Mouse (Mus musculus) kidney, postnatal 0 days (tissue): Measurements from ENCODE around the gene Ednra. TPM values are rescaled to one million over a fixed set of nuclear protein-coding genes. Genes with fewer than 3 reads are reported as not detected.

Experiments
- ATAC-seq: fragments of 200-750 bp; cut with Nextera tagmentation; replicated peaks from 2 replicates; pipeline ENCODE4 v1.8.0; 2017; ENCODE audit warnings: low read depth, moderate number of reproducible peaks, moderate TSS enrichment, moderate library complexity; ENCODE audit not compliant: low FRiP score
- DNase-seq: peaks from one replicate; pipeline ENCODE4 v3.0.0-alpha.2; 2016; ENCODE audit warnings: low spot score
- H3K27ac ChIP-seq: fragments of 300-500 bp; sonication (generic); 2 replicates; pipeline ENCODE4 v1.5.1; 2014; ENCODE audit warnings: mild to moderate bottlenecking
- H3K27me3 ChIP-seq: fragments of 300-500 bp; sonication (generic); 2 replicates; pipeline ENCODE4 v1.6.1; 2014; ENCODE audit warnings: low read length, mixed read lengths; ENCODE audit not compliant: insufficient read depth
- H3K36me3 ChIP-seq: fragments of 300-500 bp; sonication (generic); 2 replicates; pipeline ENCODE4 v1.6.1; 2014; ENCODE audit warnings: low read length, mixed read lengths; ENCODE audit not compliant: insufficient read depth
- H3K4me1 ChIP-seq: fragments of 300-500 bp; sonication (generic); replicated peaks from 2 replicates; pipeline ENCODE4 v1.6.1; 2014; ENCODE audit warnings: antibody characterized with exemption, low read length, mixed read lengths; ENCODE audit not compliant: insufficient read depth
- H3K4me2 ChIP-seq: fragments of 300-500 bp; sonication (generic); 2 replicates; pipeline ENCODE4 v1.6.1; 2014; ENCODE audit warnings: mild to moderate bottlenecking, low read length, moderate library complexity, mixed read lengths
- H3K4me3 ChIP-seq: fragments of 300-500 bp; sonication (generic); replicated peaks from 2 replicates; pipeline ENCODE4 v1.5.1; 2014; ENCODE audit warnings: low read depth, low read length
- H3K9ac ChIP-seq: fragments of 300-500 bp; sonication (generic); 2 replicates; pipeline ENCODE4 v1.6.1; 2014; ENCODE audit warnings: low read depth, low read length
- H3K9me3 ChIP-seq: fragments of 300-500 bp; sonication (generic); replicated peaks from 2 replicates; pipeline ENCODE4 v1.6.1; 2016; ENCODE audit warnings: low read length, inconsistent platforms, mixed read lengths
- CTCF ChIP-seq: IDR thresholded peaks from 2 replicates; pipeline ENCODE4 v1.5.1; 2016; ENCODE audit warnings: antibody characterized with exemption, low read depth, mild to moderate bottlenecking, moderate library complexity
- WGBS: fragments of 180-500 bp; shearing (Covaris S2); extraction: QIAGEN DNeasy Blood & Tissue Kit; methylation state at CpG from one replicate; pipeline ENCODE4 v1.1.7; 2014; 5-methylcytosine and 5-hydroxymethylcytosine counted together
- polyA plus RNA-seq: library from polyadenylated mRNA; unstranded; fragments of >200 nt; fragmentation: Nextera tagmentation; extraction: Ambion mirVana; gene quantifications from 2 replicates; pipeline ENCODE4 v1.2.1, GENCODE M21; 2015

Ednra gene
- polyA plus RNA-seq, 1 experiment from 2014 or later: 24.1 TPM

- Histone ChIP-seq H3K27ac (no peak overlapping the region), H3K4me3 (no peak overlapping the region), H3K27me3 (no peaks in the 10 kb centered on the region), H3K4me1 (no peaks in the 10 kb centered on the region), H3K36me3 (no peaks in the 10 kb centered on the region), H3K4me2 (no peak overlapping the region), H3K9me3 (no peaks in the 10 kb centered on the region), H3K9ac (no peak overlapping the region)
- WGBS: 35% methylated on average over 3 of the region's 3 CpGs
- no peak for DNase-seq
- no peak for ATAC-seq
- TF ChIP-seq CTCF: no peak
These were observed 18.1 kb upstream of the Ednra start for GRCm38 (mm10) chr8:77742395-77742794.

- H3K9ac ChIP-seq: no peak overlapping the region
- H3K27ac ChIP-seq: no peak overlapping the region
- no peak for TF ChIP-seq CTCF
- 92% methylated on average over 6 of the region's 6 CpGs for WGBS
- no peaks in the 10 kb centered on the region for H3K9me3 ChIP-seq
- no peaks in the 10 kb centered on the region for H3K36me3 ChIP-seq
- DNase-seq (no peak), ATAC-seq (no peak)
- no peak overlapping the region for H3K4me3 ChIP-seq
- no peaks in the 10 kb centered on the region for H3K4me1 ChIP-seq
- no peak overlapping the region for H3K4me2 ChIP-seq
- H3K27me3 ChIP-seq: no peaks in the 10 kb centered on the region
These were observed 16.9 kb upstream of the Ednra start for GRCm38 (mm10) chr8:77741050-77741777.

GRCm38 (mm10) chr8:77738419-77738818 lies 14.2 kb upstream of the Ednra start:
- Histone ChIP-seq H3K27ac (no peak overlapping the region), H3K27me3 (no peaks in the 10 kb centered on the region), H3K9me3 (no peaks in the 10 kb centered on the region), H3K4me3 (no peak overlapping the region), H3K36me3 (no peaks in the 10 kb centered on the region), H3K4me1 (no peaks in the 10 kb centered on the region), H3K9ac (no peak overlapping the region), H3K4me2 (no peak overlapping the region)
- WGBS: 87% methylated on average over 6 of the region's 6 CpGs
- ATAC-seq (no peak), DNase-seq (no peak)
- TF ChIP-seq CTCF: no peak

GRCm38 (mm10) chr8:77737327-77737726 lies 13.1 kb upstream of the Ednra start:
- Histone ChIP-seq H3K4me2 (no peak overlapping the region), H3K27me3 (no peaks in the 10 kb centered on the region), H3K9me3 (peaks cover 8% of the 10 kb centered on the region; the same call in 1 of the 2 replicates), H3K9ac (no peak overlapping the region), H3K27ac (no peak overlapping the region), H3K4me3 (no peak overlapping the region), H3K4me1 (no peaks in the 10 kb centered on the region), H3K36me3 (no peaks in the 10 kb centered on the region)
- DNase-seq (no peak), ATAC-seq (no peak)
- no peak for TF ChIP-seq CTCF
- WGBS: 62% methylated on average over 9 of the region's 9 CpGs

- no peaks in the 10 kb centered on the region for H3K27me3 ChIP-seq
- 19% methylated on average over 2 of the region's 2 CpGs for WGBS
- H3K4me3 ChIP-seq: no peak overlapping the region
- no peak for ATAC-seq
- DNase-seq: no peak
- H3K4me1 ChIP-seq: no peaks in the 10 kb centered on the region
- H3K9ac ChIP-seq: no peak overlapping the region
- H3K4me2 ChIP-seq: no peak overlapping the region
- no peaks in the 10 kb centered on the region for H3K36me3 ChIP-seq
- no peak overlapping the region for H3K27ac ChIP-seq
- TF ChIP-seq CTCF: no peak
- H3K9me3 ChIP-seq: peaks cover 10% of the 10 kb centered on the region; the same call in 1 of the 2 replicates
These were observed 9.5 kb upstream of the Ednra start for GRCm38 (mm10) chr8:77733792-77734191.

- H3K9ac ChIP-seq: no peak overlapping the region
- no peaks in the 10 kb centered on the region for H3K36me3 ChIP-seq
- no peak for TF ChIP-seq CTCF
- peaks cover 10% of the 10 kb centered on the region; the same call in 1 of the 2 replicates for H3K9me3 ChIP-seq
- no peak overlapping the region for H3K27ac ChIP-seq
- no peak overlapping the region for H3K4me3 ChIP-seq
- no peaks in the 10 kb centered on the region for H3K27me3 ChIP-seq
- 65% methylated on average over 3 of the region's 3 CpGs for WGBS
- DNase-seq (no peak), ATAC-seq (no peak)
- H3K4me1 ChIP-seq: no peaks in the 10 kb centered on the region
- no peak overlapping the region for H3K4me2 ChIP-seq
These were observed 8.7 kb upstream of the Ednra start for GRCm38 (mm10) chr8:77732964-77733363.
